Mouse (Mus musculus): ENCODE data around the gene Rae1. TPM values are rescaled to one million over a fixed set of nuclear protein-coding genes. Genes with fewer than 3 reads are reported as not detected.

Rae1 gene
- polyA plus RNA-seq, 1 experiment from 2014 or later = 118 TPM

GRCm38 (mm10) chr2:173037827-173038607, 38.1 kb downstream of the Rae1 start:
- no peak overlapping the region for H3K27ac ChIP-seq (ENCODE audit: low read depth, low read length)
- H3K4me3 ChIP-seq (ENCODE audit: low read depth, low read length) = no peak overlapping the region
- no peaks in the 10 kb centered on the region for H3K4me1 ChIP-seq (ENCODE audit: control insufficient read depth, insufficient read depth, low read length)
- H3K4me2 ChIP-seq (ENCODE audit: low read depth, low read length) = no peak overlapping the region
- H3K27me3 ChIP-seq (ENCODE audit: control insufficient read depth, insufficient read depth, low read length) = no peaks in the 10 kb centered on the region
- peaks cover 13% of the 10 kb centered on the region for H3K36me3 ChIP-seq (ENCODE audit: control insufficient read depth, insufficient read depth, low read length)
- no peak for ATAC-seq (ENCODE audit: low read depth)
- 74% methylated on average over 7 of the region's 7 CpGs for WGBS
- no peaks in the 10 kb centered on the region for H3K9me3 ChIP-seq (ENCODE audit: control insufficient read depth, low read length)
- no peak overlapping the region for H3K9ac ChIP-seq (replicated peaks; ENCODE audit: low read depth, low read length)

DNA sequence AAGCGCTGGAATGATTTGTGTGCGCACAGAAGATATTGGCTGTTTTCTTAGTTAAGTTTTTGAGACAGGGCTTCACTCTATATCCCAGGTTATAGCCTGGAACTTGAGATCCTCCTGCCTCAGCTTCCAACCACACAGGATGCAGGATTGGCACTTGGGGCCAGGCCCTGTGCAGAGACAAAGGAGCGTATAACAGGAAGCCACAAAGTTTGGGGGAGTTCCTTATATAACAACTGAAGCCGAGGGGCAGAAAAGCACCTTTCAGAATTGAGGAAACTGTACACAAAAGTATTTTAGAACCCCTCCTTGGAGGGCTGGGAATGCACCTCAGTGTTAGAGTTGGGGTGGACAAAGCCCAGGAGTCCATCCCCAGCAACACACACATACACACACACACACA, 39.1 kb downstream of the Rae1 start:
- H3K9ac ChIP-seq (replicated peaks; ENCODE audit: low read depth, low read length) = no peak overlapping the region
- ATAC-seq (ENCODE audit: low read depth) = no peak
- H3K4me1 ChIP-seq (ENCODE audit: control insufficient read depth, insufficient read depth, low read length) = no peaks in the 10 kb centered on the region
- no peaks in the 10 kb centered on the region for H3K27me3 ChIP-seq (ENCODE audit: control insufficient read depth, insufficient read depth, low read length)
- WGBS = 96% methylated on average over 4 of the region's 4 CpGs
- peaks cover 6% of the 10 kb centered on the region; the same call in 1 of the 2 replicates for H3K36me3 ChIP-seq (ENCODE audit: control insufficient read depth, insufficient read depth, low read length)
- no peaks in the 10 kb centered on the region for H3K9me3 ChIP-seq (ENCODE audit: control insufficient read depth, low read length)
- H3K4me3 ChIP-seq (ENCODE audit: low read depth, low read length) = no peak overlapping the region
- no peak overlapping the region for H3K4me2 ChIP-seq (ENCODE audit: low read depth, low read length)
- no peak overlapping the region for H3K27ac ChIP-seq (ENCODE audit: low read depth, low read length)

DNA sequence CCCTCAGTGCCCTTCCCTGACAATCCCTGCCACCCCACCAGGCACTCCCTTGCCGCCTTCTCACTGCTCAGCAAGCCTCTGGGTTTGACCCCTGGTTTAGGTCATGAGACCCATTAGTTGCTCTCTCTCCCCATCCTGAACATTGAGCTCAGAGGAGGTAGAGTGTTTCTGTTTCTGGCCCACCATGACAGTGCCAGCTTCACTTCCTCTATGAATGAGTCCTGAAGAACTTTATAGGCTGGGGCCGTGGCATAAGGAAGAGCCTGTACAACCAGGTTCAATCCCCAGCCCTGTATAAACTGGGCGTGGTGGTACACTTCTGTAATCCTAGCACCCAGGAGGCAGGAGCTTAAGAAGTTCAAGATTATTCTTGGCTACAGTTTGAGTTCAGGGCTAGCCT, 40.9 kb downstream of the Rae1 start:
- no peak overlapping the region for H3K4me2 ChIP-seq (ENCODE audit: low read depth, low read length)
- no peak overlapping the region for H3K9ac ChIP-seq (replicated peaks; ENCODE audit: low read depth, low read length)
- H3K36me3 ChIP-seq (ENCODE audit: control insufficient read depth, insufficient read depth, low read length) = no peaks in the 10 kb centered on the region
- H3K4me1 ChIP-seq (ENCODE audit: control insufficient read depth, insufficient read depth, low read length) = no peaks in the 10 kb centered on the region
- H3K27ac ChIP-seq (ENCODE audit: low read depth, low read length) = no peak overlapping the region
- H3K9me3 ChIP-seq (ENCODE audit: control insufficient read depth, low read length) = no peaks in the 10 kb centered on the region
- no peak for ATAC-seq (ENCODE audit: low read depth)
- no peaks in the 10 kb centered on the region for H3K27me3 ChIP-seq (ENCODE audit: control insufficient read depth, insufficient read depth, low read length)
- no peak overlapping the region for H3K4me3 ChIP-seq (ENCODE audit: low read depth, low read length)
- WGBS = 85% methylated on average over 3 of the region's 3 CpGs

- H3K4me1 ChIP-seq (ENCODE audit: control insufficient read depth, insufficient read depth, low read length) = no peaks in the 10 kb centered on the region
- no peak overlapping the region for H3K4me3 ChIP-seq (ENCODE audit: low read depth, low read length)
- no peak overlapping the region for H3K27ac ChIP-seq (ENCODE audit: low read depth, low read length)
- H3K9ac ChIP-seq (replicated peaks; ENCODE audit: low read depth, low read length) = no peak overlapping the region
- no peak for ATAC-seq (ENCODE audit: low read depth)
- no peaks in the 10 kb centered on the region for H3K27me3 ChIP-seq (ENCODE audit: control insufficient read depth, insufficient read depth, low read length)
- 72% methylated on average over 5 of the region's 5 CpGs for WGBS
- no peaks in the 10 kb centered on the region for H3K36me3 ChIP-seq (ENCODE audit: control insufficient read depth, insufficient read depth, low read length)
- no peaks in the 10 kb centered on the region for H3K9me3 ChIP-seq (ENCODE audit: control insufficient read depth, low read length)
- H3K4me2 ChIP-seq (ENCODE audit: low read depth, low read length) = no peak overlapping the region
Measured at GRCm38 (mm10) chr2:173041242-173041641, 41.3 kb downstream of the Rae1 start.

GRCm38 (mm10) chr2:173041893-173042292, 42.0 kb downstream of the Rae1 start:
- Histone ChIP-seq H3K4me1 (ENCODE audit: control insufficient read depth, insufficient read depth, low read length) (no peaks in the 10 kb centered on the region), H3K9ac (replicated peaks; ENCODE audit: low read depth, low read length) (no peak overlapping the region), H3K4me3 (ENCODE audit: low read depth, low read length) (no peak overlapping the region), H3K4me2 (ENCODE audit: low read depth, low read length) (no peak overlapping the region), H3K36me3 (ENCODE audit: control insufficient read depth, insufficient read depth, low read length) (no peaks in the 10 kb centered on the region), H3K27ac (ENCODE audit: low read depth, low read length) (no peak overlapping the region), H3K9me3 (ENCODE audit: control insufficient read depth, low read length) (no peaks in the 10 kb centered on the region), H3K27me3 (ENCODE audit: control insufficient read depth, insufficient read depth, low read length) (no peaks in the 10 kb centered on the region)
- WGBS = 83% methylated on average over 1 of the region's 1 CpGs
- ATAC-seq (ENCODE audit: low read depth) = no peak

- no peak for ATAC-seq (ENCODE audit: low read depth)
- Histone ChIP-seq H3K9ac (replicated peaks; ENCODE audit: low read depth, low read length) (no peak overlapping the region), H3K27ac (ENCODE audit: low read depth, low read length) (no peak overlapping the region), H3K36me3 (ENCODE audit: control insufficient read depth, insufficient read depth, low read length) (no peaks in the 10 kb centered on the region), H3K4me1 (ENCODE audit: control insufficient read depth, insufficient read depth, low read length) (no peaks in the 10 kb centered on the region), H3K9me3 (ENCODE audit: control insufficient read depth, low read length) (no peaks in the 10 kb centered on the region), H3K27me3 (ENCODE audit: control insufficient read depth, insufficient read depth, low read length) (no peaks in the 10 kb centered on the region), H3K4me3 (ENCODE audit: low read depth, low read length) (no peak overlapping the region), H3K4me2 (ENCODE audit: low read depth, low read length) (no peak overlapping the region)
- 69% methylated on average over 11 of the region's 11 CpGs for WGBS
Measured at GRCm38 (mm10) chr2:173042504-173043162, 42.7 kb downstream of the Rae1 start.

DNA sequence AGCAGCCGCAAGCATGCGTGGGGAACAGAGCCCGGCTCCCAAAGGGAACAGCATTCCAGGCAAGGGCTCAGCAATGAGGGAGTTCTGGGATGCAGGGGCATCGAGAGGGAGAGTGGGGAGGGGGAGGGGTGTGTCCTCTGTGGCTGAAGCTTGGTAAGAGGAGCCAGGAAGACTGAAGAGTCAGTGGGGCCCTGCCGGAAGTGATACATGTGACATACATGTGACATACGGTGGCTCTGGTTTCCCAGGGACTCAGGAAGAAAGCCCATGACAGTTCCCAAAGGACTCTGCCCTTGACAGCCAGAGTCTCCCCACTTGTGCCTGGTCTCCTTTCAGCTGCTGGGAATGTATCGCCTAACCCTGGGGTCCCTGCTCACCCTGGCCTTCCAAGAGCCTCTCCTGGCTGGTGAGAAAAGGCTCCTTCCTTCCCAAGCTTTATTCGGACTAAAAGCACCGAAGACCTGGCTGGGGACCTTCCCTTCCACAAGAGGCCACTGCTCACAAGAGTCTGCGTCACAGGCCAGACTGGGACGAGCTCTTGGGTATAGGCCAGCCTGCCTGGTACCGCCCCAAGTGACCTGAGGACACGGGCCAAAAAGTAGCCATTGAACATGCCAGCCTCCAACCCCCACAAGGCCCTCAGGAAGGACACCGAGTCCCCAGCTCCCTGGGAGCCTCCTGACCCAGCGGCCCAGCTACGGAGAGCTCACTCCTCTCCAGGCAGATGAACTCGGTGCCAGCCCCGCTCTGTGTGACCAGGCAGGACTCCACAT, 44.5 kb downstream of the Rae1 start:
- H3K9me3 ChIP-seq (ENCODE audit: control insufficient read depth, low read length) = no peaks in the 10 kb centered on the region
- no peaks in the 10 kb centered on the region for H3K4me1 ChIP-seq (ENCODE audit: control insufficient read depth, insufficient read depth, low read length)
- H3K4me2 ChIP-seq (ENCODE audit: low read depth, low read length) = no peak overlapping the region
- H3K9ac ChIP-seq (replicated peaks; ENCODE audit: low read depth, low read length) = no peak overlapping the region
- no peak overlapping the region for H3K4me3 ChIP-seq (ENCODE audit: low read depth, low read length)
- no peak overlapping the region for H3K27ac ChIP-seq (ENCODE audit: low read depth, low read length)
- no peaks in the 10 kb centered on the region for H3K36me3 ChIP-seq (ENCODE audit: control insufficient read depth, insufficient read depth, low read length)
- no peak for ATAC-seq (ENCODE audit: low read depth)
- H3K27me3 ChIP-seq (ENCODE audit: control insufficient read depth, insufficient read depth, low read length) = no peaks in the 10 kb centered on the region
- WGBS = 81% methylated on average over 17 of the region's 18 CpGs

DNA sequence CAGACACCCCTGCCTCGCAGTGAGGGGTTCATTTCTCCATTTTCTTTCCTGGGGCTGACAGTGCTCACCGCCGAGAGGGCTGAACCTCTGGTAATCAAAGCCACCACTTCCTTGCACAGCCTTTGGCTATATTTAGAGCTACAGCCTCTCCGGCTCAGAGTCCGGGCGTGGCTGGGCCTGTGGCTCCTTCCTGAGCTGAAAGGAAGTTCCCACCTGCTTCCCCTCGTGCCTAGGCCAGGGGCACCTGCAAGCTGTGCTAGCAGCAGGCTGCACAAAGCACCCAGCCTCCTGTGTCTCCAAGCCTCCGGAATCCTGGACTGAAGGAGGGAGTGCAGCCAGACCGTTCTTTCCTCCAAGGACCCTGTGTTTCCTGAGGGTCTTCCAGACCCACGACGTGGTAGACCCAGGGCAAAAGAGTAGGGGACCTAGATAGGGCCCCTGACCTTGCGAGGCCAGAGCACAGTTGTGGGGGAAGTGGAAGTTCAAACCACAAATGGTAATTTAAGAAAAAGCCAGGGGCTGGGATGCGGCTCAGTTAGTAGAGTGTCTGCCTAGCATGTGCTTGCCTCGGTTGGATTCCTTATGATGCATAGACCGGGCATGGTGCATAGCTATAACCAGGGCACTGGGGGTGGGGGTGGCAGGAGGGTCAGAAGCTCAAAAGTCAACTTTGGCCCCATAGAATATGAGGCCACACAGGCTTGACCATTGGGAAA, 46.8 kb downstream of the Rae1 start:
- H3K4me2 ChIP-seq (ENCODE audit: low read depth, low read length) = no peak overlapping the region

More for the DNA sequence above, 46.8 kb downstream of the Rae1 start:
- no peaks in the 10 kb centered on the region for H3K9me3 ChIP-seq (ENCODE audit: control insufficient read depth, low read length)
- H3K36me3 ChIP-seq (ENCODE audit: control insufficient read depth, insufficient read depth, low read length) = no peaks in the 10 kb centered on the region
- no peaks in the 10 kb centered on the region for H3K27me3 ChIP-seq (ENCODE audit: control insufficient read depth, insufficient read depth, low read length)
- no peak overlapping the region for H3K4me3 ChIP-seq (ENCODE audit: low read depth, low read length)
- ATAC-seq (ENCODE audit: low read depth) = no peak
- no peaks in the 10 kb centered on the region for H3K4me1 ChIP-seq (ENCODE audit: control insufficient read depth, insufficient read depth, low read length)
- H3K9ac ChIP-seq (replicated peaks; ENCODE audit: low read depth, low read length) = no peak overlapping the region
- H3K27ac ChIP-seq (ENCODE audit: low read depth, low read length) = no peak overlapping the region
- 75% methylated on average over 15 of the region's 15 CpGs for WGBS

Data from neural tube, embryonic 14.5 days (tissue).